8 mouse cellular contexts compared by ENCODE assay signal in the genomic region with DNA sequence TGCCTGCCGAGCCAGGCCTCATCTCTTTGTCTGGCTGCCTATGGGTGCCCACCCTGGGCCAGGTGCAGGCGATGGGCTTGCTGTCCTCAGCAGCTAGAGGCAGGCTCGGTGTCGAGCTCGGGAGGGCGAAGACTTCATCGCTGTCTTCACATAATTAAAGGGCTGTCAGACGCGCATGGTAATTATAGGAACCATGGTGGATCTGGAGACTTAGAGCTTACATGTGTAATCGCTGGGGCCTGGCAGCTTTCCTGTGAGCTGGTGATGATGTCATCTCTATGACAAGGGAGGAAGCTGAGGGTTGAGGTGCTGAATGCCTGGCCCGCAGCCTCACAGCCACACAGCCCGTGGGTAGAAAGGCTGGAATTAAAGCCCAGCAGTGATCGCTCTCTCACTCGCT. TPM values are rescaled to one million over a fixed set of nuclear protein-coding genes. Genes with fewer than 3 reads are reported as not detected.
DNase-seq lines count a peak whose midpoint lies in the region; ATAC-seq lines count a peak whose summit lies in the region.

No protein-coding gene starts in this region.

- H3K4me3 ChIP-seq in forebrain, embryonic 15.5 days = no peak overlapping the region

- peak overlapping the region; percentile 0; the same call in 1 of the 2 replicates for H3K4me2 ChIP-seq in forebrain, embryonic 15.5 days (replicated peaks)

- H3K9ac ChIP-seq in forebrain, embryonic 15.5 days (replicated peaks) = no peak overlapping the region; the same call in 1 of the 2 replicates

- peak; percentile 71 for ATAC-seq in forebrain, embryonic 15.5 days (replicated peaks)

- no peaks in the 10 kb centered on the region for H3K9me3 ChIP-seq in forebrain, embryonic 15.5 days

- no peaks in the 10 kb centered on the region for H3K36me3 ChIP-seq in forebrain, embryonic 15.5 days

- peak; percentile 57 for DNase-seq in layer of hippocampus, adult 11-12 months (ENCODE audit: low spot score)
- no peak for DNase-seq in layer of hippocampus, postnatal 25 days (ENCODE audit: extremely low spot score in 1 of 2, low spot score in 1 of 2)
- peak; percentile 58 for DNase-seq in layer of hippocampus, adult 9-11 months
- peak; percentile 63 for DNase-seq in naive thymus-derived CD4-positive, alpha-beta T cell, adult 2 months (ENCODE audit: low read depth)
- DNase-seq in urinary bladder, adult 2 months (ENCODE audit: low spot score) = no peak
- DNase-seq in cerebellum, adult 11-12 months = no peak
- no peak for DNase-seq in kidney, postnatal 14 days

- H3K27ac ChIP-seq in forebrain, embryonic 15.5 days (replicated peaks) = peak overlapping the region; percentile 82

- 19% methylated on average over 14 of the region's 14 CpGs for WGBS in forebrain, embryonic 15.5 days

- H3K4me1 ChIP-seq in forebrain, embryonic 15.5 days = peaks cover 40% of the 10 kb centered on the region

- H3K27me3 ChIP-seq in forebrain, embryonic 15.5 days = no peaks in the 10 kb centered on the region

RNA-seq across cellular contexts. Expression of a gene that starts 33.6 kb away (rescaled TPM):
- 1 to 10 TPM; 2.2 to 3.5 TPM for total RNA-seq in layer of hippocampus, postnatal 25 days (2021)
- polyA plus RNA-seq in forebrain, embryonic 15.5 days (2015; fragmentation: Nextera tagmentation; extraction: Ambion mirVana) = 3.8 and 7.1 TPM in 2 replicates
- 0.81 and 1.5 TPM in 2 replicates for polyA plus RNA-seq in urinary bladder, adult 2 months (2012; rRNA removed)

RNA-seq across cellular contexts. Expression of a gene that starts 51.0 kb away (rescaled TPM):
- 10 to 100 TPM; 20.3 to 26.2 TPM for total RNA-seq in layer of hippocampus, postnatal 25 days (2021)
- polyA plus RNA-seq in forebrain, embryonic 15.5 days (2015; fragmentation: Nextera tagmentation; extraction: Ambion mirVana) = 40.0 and 41.8 TPM in 2 replicates
- 15.8 and 20.9 TPM in 2 replicates for polyA plus RNA-seq in urinary bladder, adult 2 months (2012; rRNA removed)

RNA-seq across cellular contexts. Expression of a gene that starts 51.3 kb away (rescaled TPM):
- total RNA-seq in layer of hippocampus, postnatal 25 days (2021) = 100 to 1,000 TPM; 250 to 278 TPM
- 553 and 561 TPM in 2 replicates for polyA plus RNA-seq in forebrain, embryonic 15.5 days (2015; fragmentation: Nextera tagmentation; extraction: Ambion mirVana)
- polyA plus RNA-seq in urinary bladder, adult 2 months (2012; rRNA removed) = 1,354 and 1,732 TPM in 2 replicates

Comparison
In these comparisons a context has a peak if more than half of its experiments do, and no peak if none do; other contexts are left out.
1. DNase-seq: peak in layer of hippocampus, adult 11-12 months (single experiment), layer of hippocampus, adult 9-11 months (single experiment) and naive thymus-derived CD4-positive, alpha-beta T cell, adult 2 months (single experiment); none in layer of hippocampus, postnatal 25 days (0 of 2), urinary bladder, adult 2 months (single experiment), cerebellum, adult 11-12 months (single experiment) and kidney, postnatal 14 days (single experiment).